In genomic region chr3:68487621-68488020, GRCm38 (mm10) we compare ENCODE assay signal across 20 mouse cellular contexts.
DNase-seq lines count a peak whose midpoint lies in the region; ATAC-seq lines count a peak whose summit lies in the region.
"Had no signal": no experiment of that assay in that cellular context is flagged by ENCODE, and none has a peak within 500 bp of the region (broad histone marks: within the 10 kb centered on the region; RNA-seq: fewer than 3 reads in every experiment).

No protein-coding gene starts in this region.

- no peak for ATAC-seq in limb, embryonic 11.5 days (ENCODE audit: insufficient number of reproducible peaks, low FRiP score, low TSS enrichment, low read depth)
- ATAC-seq: forebrain, postnatal 0 days; hindbrain, embryonic 16.5 days; inflammation-experienced regulatory T-cells, adult 6 months had no signal

- no peaks in the 10 kb centered on the region for H3K27me3 ChIP-seq in limb, embryonic 11.5 days (ENCODE audit: control insufficient read depth, insufficient read depth, low read length)
- H3K27me3 ChIP-seq: embryonic facial prominence, embryonic 13.5 days; heart, embryonic 13.5 days had no signal

- no peaks in the 10 kb centered on the region for H3K9me3 ChIP-seq in limb, embryonic 11.5 days (ENCODE audit: control insufficient read depth, low read length)
- H3K9me3 ChIP-seq: embryonic facial prominence, embryonic 13.5 days; forebrain, embryonic 12.5 days; heart, embryonic 13.5 days; hindbrain, embryonic 12.5 days had no signal

- H3K4me2 ChIP-seq in limb, embryonic 11.5 days (ENCODE audit: low read depth, severe bottlenecking) = no peak overlapping the region
- H3K4me2 ChIP-seq: embryonic facial prominence, embryonic 13.5 days; forebrain, embryonic 12.5 days; heart, embryonic 13.5 days; hindbrain, embryonic 12.5 days had no signal

- H3K36me3 ChIP-seq in limb, embryonic 11.5 days (ENCODE audit: control insufficient read depth, insufficient read depth, low read length) = no peaks in the 10 kb centered on the region
- H3K36me3 ChIP-seq: embryonic facial prominence, embryonic 13.5 days; forebrain, embryonic 12.5 days; heart, embryonic 13.5 days; hindbrain, embryonic 12.5 days had no signal

- WGBS in limb, embryonic 11.5 days = 76% methylated on average over 1 of the region's 1 CpGs

- H3K4me3 ChIP-seq in limb, embryonic 11.5 days (ENCODE audit: low read depth, low read length) = no peak overlapping the region
- H3K4me3 ChIP-seq: embryonic facial prominence, embryonic 13.5 days; forebrain, embryonic 12.5 days; heart, adult 2 months; heart, embryonic 13.5 days; hindbrain, embryonic 12.5 days had no signal

- intact Hi-C loops in heart, postnatal 25 days (cut with DNase I) = no loop called here

- H3K27ac ChIP-seq in limb, embryonic 11.5 days (replicated peaks; ENCODE audit: low read depth, low read length) = peak overlapping the region; percentile 57; the same call in 1 of the 2 replicates
- H3K27ac ChIP-seq: embryonic facial prominence, embryonic 13.5 days; forebrain, embryonic 12.5 days; heart, adult 2 months; heart, embryonic 13.5 days; hindbrain, embryonic 12.5 days had no signal

- no peak overlapping the region for H3K9ac ChIP-seq in limb, embryonic 11.5 days (ENCODE audit: low read length)
- H3K9ac ChIP-seq: embryonic facial prominence, embryonic 13.5 days; forebrain, embryonic 12.5 days; forebrain, postnatal 0 days; heart, embryonic 13.5 days; hindbrain, embryonic 12.5 days had no signal

- DNase-seq in heart, adult 11 months = peak; percentile 80
- DNase-seq in heart, postnatal 25 days (ENCODE audit: low spot score) = no peak
- peak; percentile 74 for DNase-seq in layer of hippocampus, adult 9-11 months
- DNase-seq in layer of hippocampus, adult 9-10 months (ENCODE audit: low spot score) = no peak
- no peak for DNase-seq in limb, embryonic 11.5 days (ENCODE audit: low spot score)
- no peak for DNase-seq in urinary bladder, adult 18-20 months (ENCODE audit: low spot score in 2 of 2)
- no peak for DNase-seq in right cerebral cortex, postnatal 10 days (ENCODE audit: low spot score in 2 of 2)
- DNase-seq: adrenal gland, adult 2 months; adrenal gland, postnatal 25 days; cerebellum, postnatal 10 days; embryo, embryonic 11 days; forebrain, postnatal 0 days; heart, adult 2 months; heart, postnatal 4 days had no signal

- peaks cover 19% of the 10 kb centered on the region for H3K4me1 ChIP-seq in limb, embryonic 11.5 days (ENCODE audit: control insufficient read depth, insufficient read depth, low read length)
- H3K4me1 ChIP-seq: hindbrain, embryonic 12.5 days had no signal

Comparison
In these comparisons a context has a peak if more than half of its experiments do, and no peak if none do; other contexts are left out.
1. DNase-seq: peak in heart, adult 11 months (single experiment) and layer of hippocampus, adult 9-11 months (single experiment); none in heart, postnatal 25 days (single experiment), layer of hippocampus, adult 9-10 months (single experiment), limb, embryonic 11.5 days (single experiment), urinary bladder, adult 18-20 months (0 of 2) and right cerebral cortex, postnatal 10 days (0 of 2).